Mouse (Mus musculus) cerebellum, postnatal 25 days (tissue): Measurements from ENCODE around the gene Tmem114.
A peak's percentile ranks its signal among the peaks of the same experiment; 100 is the strongest.

Experiments
- DNase-seq, 2 experiments: peaks; one replicate each; pipeline ENCODE4 v3.0.0; 2021; ENCODE audit warnings: mixed read lengths in 2 of 2

Tmem114 gene

GRCm38 (mm10) chr16:8424971-8425330, at the start of gene Tmem114:
Gene Tmem114, minus strand, starts transcription at chr16:8425136.
- peak; percentile 51 to 73 for DNase-seq

GRCm38 (mm10) chr16:8470603-8471481, 45.9 kb upstream of the Tmem114 start, which contains the start of gene Mettl22:
Gene Mettl22, plus strand, starts transcription at chr16:8470788.
- peak; percentile 94 to 96 for DNase-seq

GRCm38 (mm10) chr16:8470132-8470531, 45.2 kb upstream of the Tmem114 start:
- no peak for DNase-seq

GRCm38 (mm10) chr16:8459098-8459497, 34.2 kb upstream of the Tmem114 start:
- peak; percentile 76 to 84 for DNase-seq

GRCm38 (mm10) chr16:8458391-8458790, 33.5 kb upstream of the Tmem114 start:
- DNase-seq, result no peak

- DNase-seq, result no peak
Observed at GRCm38 (mm10) chr16:8455221-8455620, 30.3 kb upstream of the Tmem114 start.

- DNase-seq, result no peak
Observed at GRCm38 (mm10) chr16:8453301-8453700, 28.4 kb upstream of the Tmem114 start.

GRCm38 (mm10) chr16:8446256-8446655, 21.3 kb upstream of the Tmem114 start:
- no peak for DNase-seq

- DNase-seq, result peak in 1 of 2 experiments; percentile 12
Observed at GRCm38 (mm10) chr16:8444911-8445310, 20.0 kb upstream of the Tmem114 start.

- DNase-seq, result no peak
Observed at GRCm38 (mm10) chr16:8432616-8433015, 7.7 kb upstream of the Tmem114 start.

- no peak for DNase-seq
Observed at GRCm38 (mm10) chr16:8429531-8429930, 4.6 kb upstream of the Tmem114 start.

- no peak for DNase-seq
Observed at GRCm38 (mm10) chr16:8425736-8426135, 800 bp upstream of the Tmem114 start.

GRCm38 (mm10) chr16:8424161-8424970, 570 bp downstream of the Tmem114 start:
- DNase-seq, result peak; percentile 38 to 60

GRCm38 (mm10) chr16:8423626-8424114, 1.3 kb downstream of the Tmem114 start:
- no peak for DNase-seq

GRCm38 (mm10) chr16:8420842-8421241, 4.1 kb downstream of the Tmem114 start:
- DNase-seq, result no peak

GRCm38 (mm10) chr16:8420381-8420780, 4.6 kb downstream of the Tmem114 start:
- peak; percentile 71 to 73 for DNase-seq

GRCm38 (mm10) chr16:8419666-8420065, 5.3 kb downstream of the Tmem114 start:
- DNase-seq, result no peak

- DNase-seq, result no peak
Observed at GRCm38 (mm10) chr16:8418126-8418525, 6.8 kb downstream of the Tmem114 start.

GRCm38 (mm10) chr16:8417011-8417720, 7.8 kb downstream of the Tmem114 start:
- peak in 1 of 2 experiments; percentile 41 for DNase-seq

GRCm38 (mm10) chr16:8415996-8416395, 8.9 kb downstream of the Tmem114 start:
- no peak for DNase-seq

GRCm38 (mm10) chr16:8413441-8413840, 11.5 kb downstream of the Tmem114 start:
- no peak for DNase-seq

- peak; percentile 22 to 42 for DNase-seq
Observed at GRCm38 (mm10) chr16:8412213-8412612, 12.7 kb downstream of the Tmem114 start.

- DNase-seq, result no peak
Observed at GRCm38 (mm10) chr16:8409197-8409596, 15.7 kb downstream of the Tmem114 start.
